Comparison of ENCODE assay signal across 8 mouse cellular contexts in genomic region chr8:57653768-57654125, GRCm38 (mm10). TPM values are rescaled to one million over a fixed set of nuclear protein-coding genes. Genes with fewer than 3 reads are reported as not detected.
DNase-seq lines count a peak whose midpoint lies in the region; ATAC-seq and TF ChIP-seq lines count a peak whose summit lies in the region.

No protein-coding gene starts in this region.

- peak overlapping the region; percentile 99 for H3K4me2 ChIP-seq in lung, postnatal 0 days (replicated peaks; ENCODE audit: low read depth, low read length)
- H3K4me2 ChIP-seq in stomach, embryonic 15.5 days = peak overlapping the region; percentile 72

- DNase-seq in lung, postnatal 0 days (ENCODE audit: low spot score) = peak; percentile 10
- no peak for DNase-seq in lung, postnatal 4 days
- DNase-seq in fat pad, adult 2 months (ENCODE audit: extremely low read depth, low read depth, low spot score) = peak; percentile 21
- peak; percentile 52 for DNase-seq in large intestine, adult 2 months (ENCODE audit: low read depth, low spot score)
- DNase-seq in spleen, postnatal 4 days (ENCODE audit: low spot score in 2 of 2) = no peak
- no peak for DNase-seq in gastrocnemius, adult 18-20 months (ENCODE audit: low spot score)
- DNase-seq in urinary bladder, postnatal 25 days (ENCODE audit: low spot score) = no peak

- 19% methylated on average over 7 of the region's 7 CpGs for WGBS in lung, postnatal 0 days
- WGBS in large intestine, adult 2 months = 6% methylated on average over 7 of the region's 7 CpGs
- 15% methylated on average over 7 of the region's 7 CpGs for WGBS in stomach, embryonic 15.5 days

- H3K9ac ChIP-seq in lung, postnatal 0 days (replicated peaks; ENCODE audit: low read depth) = no peak overlapping the region
- peak overlapping the region; percentile 54; the same call in 1 of the 2 replicates for H3K9ac ChIP-seq in stomach, embryonic 15.5 days

- no peaks in the 10 kb centered on the region for H3K36me3 ChIP-seq in lung, postnatal 0 days (ENCODE audit: insufficient read depth, low read length)
- no peaks in the 10 kb centered on the region for H3K36me3 ChIP-seq in stomach, embryonic 15.5 days

- H3K27me3 ChIP-seq in lung, postnatal 0 days (replicated peaks; ENCODE audit: insufficient read depth, low read length) = no peaks in the 10 kb centered on the region
- no peaks in the 10 kb centered on the region for H3K27me3 ChIP-seq in stomach, embryonic 15.5 days (replicated peaks)

- ATAC-seq in lung, postnatal 0 days = no peak
- no peak for ATAC-seq in stomach, embryonic 15.5 days (ENCODE audit: insufficient read depth, low FRiP score, low read depth)

- TF ChIP-seq CTCF in lung, postnatal 0 days (IDR thresholded peaks at IDR 0.05) = no peak

- 0 out of 2 replicates have a peak overlapping the region, but pooled peaks have one; percentile 88 for H3K4me3 ChIP-seq in lung, postnatal 0 days (ENCODE audit: low read depth, low read length)
- peak overlapping the region; percentile 94 for H3K4me3 ChIP-seq in stomach, embryonic 15.5 days (replicated peaks)

- H3K9me3 ChIP-seq in lung, postnatal 0 days (ENCODE audit: low read length) = no peaks in the 10 kb centered on the region
- H3K9me3 ChIP-seq in stomach, embryonic 15.5 days = no peaks in the 10 kb centered on the region

- no peak for TF ChIP-seq EP300 in lung, postnatal 0 days (IDR thresholded peaks at IDR 0.05)

- no peak overlapping the region for H3K27ac ChIP-seq in lung, postnatal 0 days (ENCODE audit: low read length)
- peak overlapping the region; percentile 89 for H3K27ac ChIP-seq in stomach, embryonic 15.5 days

- no peaks in the 10 kb centered on the region for H3K4me1 ChIP-seq in lung, postnatal 0 days (ENCODE audit: insufficient read depth, low read depth, low read length)
- peaks cover 2% of the 10 kb centered on the region; the same call in 1 of the 2 replicates for H3K4me1 ChIP-seq in stomach, embryonic 15.5 days

RNA-seq across cellular contexts. Expression of gene Galnt7, which starts 0.9 kb away (rescaled TPM):
- 5.0 and 5.7 TPM in 2 replicates for polyA plus RNA-seq in lung, postnatal 0 days (2015; fragmentation: Nextera tagmentation; extraction: Ambion mirVana)
- 12.0 and 20.5 TPM in 2 replicates for polyA plus RNA-seq in large intestine, adult 2 months (2012; rRNA removed)
- 32.1 TPM in 2 replicates for polyA plus RNA-seq in stomach, embryonic 15.5 days (2015; fragmentation: Nextera tagmentation; extraction: Ambion mirVana)
- 1 to 10 TPM; 2.0 to 2.3 TPM for total RNA-seq in gastrocnemius, adult 18-20 months (2021)

Comparison
In these comparisons a context has a peak if more than half of its experiments do, and no peak if none do; other contexts are left out.
1. DNase-seq: peak in lung, postnatal 0 days (single experiment), fat pad, adult 2 months (single experiment) and large intestine, adult 2 months (single experiment); none in lung, postnatal 4 days (0 of 2), spleen, postnatal 4 days (0 of 2), gastrocnemius, adult 18-20 months (single experiment) and urinary bladder, postnatal 25 days (single experiment).